Mouse (Mus musculus) E14TG2a.4 (cell line): ENCODE data around the gene Dennd6a.

ENCODE experiments used
- CTCF ChIP-seq: conservative IDR thresholded peaks from 2 replicates; pipeline ENCODE4 v1.5.1; 2014; ENCODE audit warnings: low read length
- NANOG ChIP-seq: IDR thresholded peaks from 2 replicates; pipeline ENCODE4 v1.6.1; 2014; ENCODE audit warnings: borderline replicate concordance, low read length, mixed read lengths

GRCm38 (mm10) chr14:26645989-26646650 is 72.5 kb downstream of the Dennd6a start:
- TF ChIP-seq CTCF (no peak), NANOG (no peak)
